Mouse (Mus musculus) frontal cortex, postnatal 14 days (tissue): ENCODE data around the gene Olfr1370.
A peak's percentile ranks its signal among the peaks of the same experiment; 100 is the strongest.
"Not testable (repeated sequence)": the region's sequence is repeated elsewhere in the genome, so short reads cannot be mapped to it uniquely, and the experiment has no call there.

Experiments used
- DNase-seq, 2 experiments: peaks; one replicate each; pipeline ENCODE4 v3.0.0; 2022; ENCODE audit warnings: low spot score in 2 of 2

Olfr1370 gene

DNA sequence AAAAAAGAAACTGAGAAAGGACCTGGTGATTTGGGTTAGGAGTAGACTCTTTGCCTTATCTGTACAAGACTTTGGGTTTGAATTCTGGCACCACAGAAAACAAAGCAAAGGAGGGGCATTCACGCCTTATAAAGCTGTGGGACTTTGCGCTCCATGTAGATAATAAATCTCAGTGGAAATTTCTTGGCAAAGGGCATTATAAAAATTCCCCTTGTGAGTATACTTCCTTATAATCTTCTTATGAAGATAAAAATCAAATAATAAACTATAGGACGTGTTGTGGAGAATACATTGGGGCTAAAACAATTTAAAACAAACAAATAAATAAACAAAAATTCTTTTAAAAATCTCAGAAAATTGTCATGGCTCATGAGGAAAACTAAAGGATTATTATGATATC, at the start of gene Olfr1370:
Gene Olfr1370 (minus strand): TSS at position 101 of the 400 bp plus-strand sequence.
- DNase-seq, result no peak

DNA sequence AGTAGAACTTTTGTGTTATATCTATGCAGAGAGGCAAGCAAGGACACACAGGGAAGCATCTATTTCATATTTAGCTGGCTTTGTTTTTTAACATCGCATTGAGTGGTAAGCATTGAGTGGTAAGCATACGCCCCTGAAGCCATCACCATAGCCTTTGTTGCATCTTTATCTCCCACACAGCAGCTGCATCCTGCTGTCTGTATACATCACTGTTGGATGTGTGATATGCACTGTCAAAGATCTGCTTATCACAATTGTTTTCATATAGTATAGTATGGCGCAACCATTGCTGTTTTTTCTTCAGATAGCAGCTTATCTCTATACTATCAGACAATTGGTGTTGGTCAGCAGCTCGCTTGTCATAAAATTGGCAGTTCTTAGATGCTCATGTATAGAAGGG, 39.4 kb upstream of the Olfr1370 start:
- no peak for DNase-seq

DNA sequence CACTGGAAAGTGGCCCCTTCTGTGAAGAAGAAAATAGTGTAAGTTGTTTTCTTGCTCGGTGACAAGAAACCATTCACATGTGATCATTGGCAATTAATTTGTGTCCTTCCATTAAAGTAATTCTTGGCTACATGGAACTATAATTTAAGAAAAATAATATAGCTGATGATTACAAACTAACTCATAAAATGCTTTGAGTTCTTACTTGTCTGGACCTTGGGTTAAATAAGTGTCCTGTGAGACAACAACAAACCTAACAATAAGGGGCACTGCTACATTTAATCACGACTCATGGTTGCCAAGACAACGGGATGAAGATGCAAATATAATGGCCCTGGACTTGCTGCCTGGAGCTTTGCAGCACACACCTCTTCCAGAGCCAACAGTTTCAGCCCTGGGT, 36.4 kb upstream of the Olfr1370 start, which contains the start of gene Olfr1369-ps1:
Gene Olfr1369-ps1 (plus strand): TSS at position 301 of the 400 bp plus-strand sequence.
- not testable (repeated sequence) for DNase-seq

DNA sequence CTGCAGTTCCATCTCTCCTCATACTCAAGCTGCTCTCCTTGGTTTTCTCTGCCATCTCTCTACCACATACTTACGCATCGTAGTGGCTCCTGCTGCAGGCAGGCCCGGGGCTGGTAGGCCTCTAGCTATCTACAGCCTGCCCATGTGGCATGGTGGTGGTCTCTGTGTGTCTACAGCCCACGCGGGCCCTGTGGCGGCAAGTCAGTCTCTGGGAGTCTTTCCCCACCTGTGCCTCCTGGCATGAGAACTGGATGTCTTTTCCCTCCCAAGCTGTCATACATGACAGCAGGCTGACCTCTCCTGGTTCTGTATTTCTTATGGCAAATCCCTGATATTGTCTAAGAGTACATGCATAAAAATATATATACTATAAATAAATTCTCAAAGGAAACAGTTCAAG, 35.7 kb upstream of the Olfr1370 start:
- DNase-seq, result no peak

DNA sequence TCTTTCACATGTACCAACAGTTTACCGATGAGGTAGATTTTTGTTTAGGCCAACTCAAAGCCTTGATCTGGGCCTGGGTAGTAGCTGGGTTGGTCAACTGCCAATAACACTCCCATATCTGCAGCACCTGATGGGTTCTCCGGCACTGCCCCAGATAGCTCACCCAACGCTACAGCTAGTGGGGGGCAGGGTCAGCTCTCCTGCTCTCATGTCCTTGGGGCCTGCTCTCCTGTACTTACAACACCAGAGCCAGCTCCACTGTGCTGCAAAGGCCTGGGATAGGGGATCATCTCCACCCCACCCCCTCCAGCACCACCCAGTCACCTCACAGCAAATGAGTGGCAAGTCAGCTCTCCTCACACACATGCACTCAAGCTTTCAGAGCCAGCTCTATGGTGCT, 35.0 kb upstream of the Olfr1370 start:
- DNase-seq, result no peak

DNA sequence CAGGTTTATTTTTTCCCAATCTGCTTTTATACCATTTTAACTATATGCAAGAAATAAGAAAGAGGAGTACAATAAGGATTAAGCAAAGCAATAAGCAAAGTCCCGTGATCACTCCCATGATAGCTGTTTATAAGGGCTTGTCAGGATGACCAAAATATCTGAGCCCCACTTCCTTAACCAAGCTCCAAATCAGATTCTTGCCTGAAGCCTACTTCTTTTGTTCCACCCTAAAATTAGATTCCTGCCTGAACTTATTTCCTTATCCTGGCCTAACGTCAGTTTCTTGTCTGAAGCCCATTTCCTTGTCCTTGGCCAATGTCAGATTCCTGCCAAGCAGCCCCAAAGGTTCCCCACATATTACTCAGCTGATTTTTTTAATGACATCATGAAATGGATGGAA, 7.9 kb upstream of the Olfr1370 start:
- DNase-seq, result no peak

DNA sequence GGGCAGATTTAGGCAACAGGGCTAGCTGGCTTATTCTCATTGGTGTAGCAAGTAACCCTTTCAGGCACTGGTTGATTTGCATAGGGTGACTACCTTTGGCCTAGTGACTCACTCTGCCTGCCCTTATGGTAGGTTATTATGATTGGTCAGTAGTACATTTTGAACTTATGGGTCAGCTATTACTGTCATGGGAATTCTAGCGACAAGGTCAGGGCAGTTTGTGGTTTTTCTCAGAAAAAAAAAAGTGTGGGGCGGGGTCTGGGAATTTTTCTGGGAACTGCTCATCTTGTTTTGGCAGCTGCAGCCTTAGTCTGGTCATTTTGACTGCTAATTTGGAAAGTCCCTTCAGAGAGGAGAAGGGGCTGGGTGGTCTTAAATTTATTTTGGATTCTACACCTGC, 8.7 kb downstream of the Olfr1370 start:
- DNase-seq, result no peak

DNA sequence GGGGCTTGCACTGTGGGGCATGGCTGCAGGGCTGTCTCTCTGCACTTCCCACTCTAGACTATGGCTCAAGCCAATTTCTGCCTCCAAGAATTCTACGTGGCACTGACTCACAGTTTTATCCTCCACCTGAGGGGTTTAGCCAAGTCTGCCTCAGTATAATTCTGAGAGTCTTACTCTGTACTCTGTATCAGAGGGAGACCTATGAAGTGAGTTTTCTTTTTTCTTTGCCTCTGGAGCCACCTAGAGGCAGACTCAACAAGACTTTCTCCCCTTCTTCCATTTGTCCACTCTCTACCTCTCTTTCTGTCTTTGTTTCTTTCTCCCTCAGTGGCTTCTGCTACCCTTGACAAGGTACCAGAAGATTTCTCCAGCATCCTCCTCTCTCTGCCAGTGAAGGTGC, 24.6 kb downstream of the Olfr1370 start:
- no peak for DNase-seq

DNA sequence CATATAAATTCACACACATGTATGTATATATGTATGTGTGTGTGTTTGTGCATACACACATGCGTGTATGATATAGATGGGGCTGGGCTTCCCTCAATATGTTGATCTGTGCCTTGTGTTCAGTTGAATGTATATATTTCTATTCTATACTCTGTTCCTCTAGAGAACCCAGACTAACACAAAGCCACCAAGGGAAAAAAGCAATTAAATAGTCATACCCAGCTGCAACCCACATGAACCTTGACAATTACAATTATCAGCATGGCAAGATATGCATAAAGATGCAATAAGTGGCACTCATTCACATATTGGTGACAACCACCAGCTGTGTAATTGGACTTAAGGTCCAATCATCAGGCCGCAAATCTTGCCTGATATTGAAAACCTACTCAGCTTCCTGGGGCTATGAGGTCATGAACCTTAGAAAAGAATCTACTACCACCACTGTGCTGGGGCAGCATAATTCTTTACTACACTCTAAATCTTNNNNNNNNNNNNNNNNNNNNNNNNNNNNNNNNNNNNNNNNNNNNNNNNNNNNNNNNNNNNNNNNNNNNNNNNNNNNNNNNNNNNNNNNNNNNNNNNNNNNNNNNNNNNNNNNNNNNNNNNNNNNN, 34.1 kb downstream of the Olfr1370 start:
- no peak for DNase-seq

DNA sequence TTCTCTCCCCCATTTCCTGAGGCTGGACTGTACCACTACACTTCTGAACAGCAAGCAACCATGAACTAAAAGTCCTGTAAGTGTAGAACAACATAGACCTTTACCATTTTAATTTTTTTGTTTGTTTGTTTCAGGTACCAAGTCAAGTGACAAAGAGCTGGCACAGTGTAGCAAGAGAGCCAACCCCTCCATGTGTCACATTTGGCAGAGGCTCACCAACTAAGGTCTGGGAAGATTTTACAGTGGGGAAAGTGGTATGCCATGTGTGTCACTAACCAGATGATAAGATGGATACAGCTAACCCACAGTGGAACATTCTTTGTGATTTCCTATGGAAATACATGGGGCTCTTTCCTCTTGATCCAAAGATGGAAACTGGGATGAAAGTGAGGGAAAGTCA, 38.8 kb downstream of the Olfr1370 start:
- no peak for DNase-seq

DNA sequence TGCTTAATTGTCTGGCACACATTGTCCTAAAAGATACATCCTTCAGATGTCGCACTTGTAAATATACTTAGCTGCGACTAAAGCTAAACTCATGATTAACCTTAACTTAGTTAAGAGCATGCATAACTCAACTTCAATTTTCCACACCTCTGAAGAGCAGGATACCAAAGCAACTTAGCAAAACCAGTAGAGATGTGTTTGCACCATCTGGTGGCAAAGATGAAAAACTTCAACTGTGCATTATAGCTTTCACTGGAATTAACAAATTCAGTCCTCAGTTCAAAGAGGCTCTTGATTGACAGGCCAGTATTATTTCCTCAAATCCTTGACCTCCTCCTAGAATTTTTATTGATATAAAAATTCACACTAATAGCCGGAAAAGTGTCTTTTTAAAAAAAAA, 39.7 kb downstream of the Olfr1370 start:
- no peak for DNase-seq

DNA sequence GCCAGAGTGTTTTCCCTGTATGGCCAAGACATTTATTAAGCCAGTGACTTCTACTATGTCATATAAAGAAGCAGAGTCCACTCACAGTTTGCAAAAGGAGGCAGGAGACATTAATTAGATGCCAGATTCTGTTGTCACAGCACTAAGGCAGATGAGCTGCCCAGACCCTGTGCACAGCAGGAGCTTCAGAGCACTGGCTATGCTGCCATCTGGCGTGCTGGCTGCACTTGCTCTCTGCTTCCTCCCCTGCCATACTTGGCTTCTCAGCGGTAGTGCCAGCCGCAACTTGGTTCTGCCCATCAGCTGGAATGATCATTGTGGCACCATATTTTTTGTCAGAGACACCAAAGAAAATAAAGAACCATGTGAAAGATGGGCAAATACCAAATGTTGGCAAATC, 41.6 kb downstream of the Olfr1370 start:
- DNase-seq, result peak in 1 of 2 experiments; percentile 12

DNA sequence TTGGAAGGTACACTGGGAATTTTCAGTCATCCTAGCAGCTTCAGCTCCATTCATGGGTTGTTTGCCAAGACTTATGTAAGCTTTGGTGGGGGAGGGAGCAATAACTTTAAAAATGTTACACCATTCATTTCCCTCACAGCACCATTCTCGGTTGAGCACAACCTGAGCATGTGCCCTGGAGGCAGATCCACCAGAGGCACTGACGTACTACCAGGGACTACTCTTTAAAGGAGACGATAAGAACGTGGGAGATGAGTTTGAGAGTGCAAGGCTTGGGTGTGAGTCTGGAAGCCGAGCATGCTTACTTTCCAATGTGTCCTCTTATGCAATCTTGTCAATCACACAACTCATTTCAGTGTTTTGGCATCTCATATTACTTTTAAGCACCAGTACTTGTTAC, 49.9 kb downstream of the Olfr1370 start:
- DNase-seq, result no peak
